Mouse (Mus musculus): Measurements from ENCODE around the gene Meis2. TPM values are rescaled to one million over a fixed set of nuclear protein-coding genes. Genes with fewer than 3 reads are reported as not detected.

The Meis2 gene
- total RNA-seq, 1 experiment from 2014 or later: 0.25 TPM

DNA sequence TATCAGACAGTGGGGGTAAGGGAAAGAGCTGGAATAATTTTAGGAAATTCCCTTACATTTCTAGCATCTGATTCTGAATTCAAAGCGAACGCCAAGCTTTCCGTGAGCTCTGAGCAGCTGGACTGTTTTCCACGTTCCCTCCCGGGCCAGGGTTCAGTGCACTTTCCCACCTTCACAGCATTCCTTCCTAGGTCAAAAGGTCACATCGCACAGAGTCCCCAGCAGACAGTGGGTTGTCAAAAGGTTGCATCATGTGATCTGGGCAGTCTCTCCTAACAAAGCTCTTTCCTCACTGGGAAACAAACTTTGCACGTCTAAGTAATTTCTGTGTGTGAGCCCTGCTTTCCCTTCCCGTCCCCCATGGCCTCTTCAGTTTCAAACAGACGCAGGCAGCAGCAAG, 44.6 kb downstream of the Meis2 start:
- no peak for ATAC-seq (replicated peaks in 1 of 2; ENCODE audit: insufficient read depth in 1 of 2, low FRiP score in 2 of 2, low TSS enrichment in 1 of 2, low read depth in 1 of 2, poor library complexity in 2 of 2, severe bottlenecking in 2 of 2)

DNA sequence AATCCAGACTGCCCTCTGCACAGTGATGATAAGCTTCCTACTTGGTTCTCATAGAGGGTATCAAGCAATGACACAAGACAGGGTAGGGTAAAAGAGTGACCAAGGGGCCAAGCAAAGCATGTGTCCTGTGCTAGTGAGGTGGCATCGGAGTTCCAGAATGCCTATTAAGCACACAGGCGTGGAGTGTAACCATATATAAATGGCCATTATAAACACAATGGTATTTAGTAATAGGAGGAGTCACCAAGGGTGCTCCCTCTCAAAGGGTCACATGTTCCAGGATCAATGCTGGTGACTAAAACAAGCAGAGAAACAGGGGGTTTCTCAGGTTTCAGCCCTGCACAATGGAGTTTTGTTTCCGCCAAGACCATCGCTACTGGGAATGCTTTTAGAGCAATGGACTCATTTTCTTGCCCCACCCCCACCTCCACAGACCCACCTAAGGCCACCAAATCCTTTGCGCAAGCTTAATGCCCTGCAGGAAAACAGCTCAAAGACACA, 45.1 kb downstream of the Meis2 start:
- no peak for ATAC-seq (replicated peaks in 1 of 2; ENCODE audit: insufficient read depth in 1 of 2, low FRiP score in 2 of 2, low TSS enrichment in 1 of 2, low read depth in 1 of 2, poor library complexity in 2 of 2, severe bottlenecking in 2 of 2)

DNA sequence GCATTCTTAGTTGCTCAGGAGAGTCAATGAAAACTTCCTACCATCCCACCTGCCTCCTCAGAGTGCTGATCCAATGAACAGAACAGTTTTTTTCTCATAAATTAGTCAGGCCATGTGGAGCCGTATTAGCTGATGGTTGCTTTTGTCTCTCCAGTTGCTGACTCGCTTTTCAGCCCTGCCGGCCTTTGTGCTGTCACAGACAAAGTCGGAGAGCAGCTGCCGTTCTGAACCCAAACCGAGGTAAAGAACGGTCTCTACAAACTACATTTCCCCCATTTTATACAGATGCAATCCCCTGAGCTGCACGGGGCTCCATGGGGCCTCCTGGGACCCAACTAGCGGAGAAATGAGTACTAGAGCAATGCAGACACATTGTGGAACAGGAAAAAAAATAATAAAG, 45.7 kb downstream of the Meis2 start:
- no peak for ATAC-seq (replicated peaks in 1 of 2; ENCODE audit: insufficient read depth in 1 of 2, low FRiP score in 2 of 2, low TSS enrichment in 1 of 2, low read depth in 1 of 2, poor library complexity in 2 of 2, severe bottlenecking in 2 of 2)

DNA sequence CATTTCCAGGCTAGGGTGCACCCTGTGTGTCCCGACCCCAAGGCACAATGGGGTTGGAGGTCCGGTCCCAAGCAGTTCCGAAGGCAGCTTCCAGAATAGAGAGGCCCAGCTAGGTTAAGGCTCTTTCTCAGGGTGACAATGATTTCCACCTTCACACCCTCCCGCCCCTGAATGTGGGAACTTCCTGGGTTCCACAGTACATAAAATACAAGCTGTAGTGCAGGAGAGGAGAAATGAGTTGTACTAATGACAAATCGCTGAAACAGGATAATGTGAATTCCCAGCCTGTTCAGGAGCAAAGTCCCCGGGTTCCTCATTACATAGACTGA, 46.2 kb downstream of the Meis2 start:
- no peak for ATAC-seq (replicated peaks in 1 of 2; ENCODE audit: insufficient read depth in 1 of 2, low FRiP score in 2 of 2, low TSS enrichment in 1 of 2, low read depth in 1 of 2, poor library complexity in 2 of 2, severe bottlenecking in 2 of 2)

DNA sequence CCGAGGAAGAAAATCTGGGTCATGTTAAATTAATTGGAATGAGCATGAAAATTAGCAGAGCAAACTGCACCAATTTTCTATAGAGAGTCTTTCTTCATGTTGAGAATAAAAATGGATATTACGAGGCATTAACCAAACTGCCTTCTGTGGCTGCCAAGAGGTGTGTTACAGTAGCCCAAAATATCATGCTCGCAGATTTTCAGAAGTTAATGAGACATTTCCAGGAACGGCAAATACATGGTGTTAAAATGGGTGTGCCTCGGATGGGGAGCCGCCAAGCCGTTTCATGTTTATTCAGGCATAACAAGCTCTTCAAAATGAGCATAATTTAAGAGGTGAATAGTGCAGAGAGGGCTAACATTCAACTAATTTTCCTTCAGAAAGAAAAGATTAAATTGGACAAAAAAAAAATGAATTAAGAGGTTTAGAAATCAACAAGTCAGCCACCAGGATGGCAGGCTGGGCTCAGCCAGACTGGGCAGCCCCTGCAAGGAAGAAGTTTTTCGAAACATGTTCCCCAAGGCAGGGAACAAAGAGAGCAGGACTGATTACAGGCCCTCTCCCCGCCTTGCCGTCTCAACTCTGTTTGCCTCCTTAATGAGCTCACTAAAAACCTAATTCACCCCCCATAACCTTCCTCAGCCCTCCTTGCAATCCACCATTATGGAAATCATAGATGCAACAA, 46.7 kb downstream of the Meis2 start:
- ATAC-seq (replicated peaks in 1 of 2; ENCODE audit: insufficient read depth in 1 of 2, low FRiP score in 2 of 2, low TSS enrichment in 1 of 2, low read depth in 1 of 2, poor library complexity in 2 of 2, severe bottlenecking in 2 of 2): no peak

DNA sequence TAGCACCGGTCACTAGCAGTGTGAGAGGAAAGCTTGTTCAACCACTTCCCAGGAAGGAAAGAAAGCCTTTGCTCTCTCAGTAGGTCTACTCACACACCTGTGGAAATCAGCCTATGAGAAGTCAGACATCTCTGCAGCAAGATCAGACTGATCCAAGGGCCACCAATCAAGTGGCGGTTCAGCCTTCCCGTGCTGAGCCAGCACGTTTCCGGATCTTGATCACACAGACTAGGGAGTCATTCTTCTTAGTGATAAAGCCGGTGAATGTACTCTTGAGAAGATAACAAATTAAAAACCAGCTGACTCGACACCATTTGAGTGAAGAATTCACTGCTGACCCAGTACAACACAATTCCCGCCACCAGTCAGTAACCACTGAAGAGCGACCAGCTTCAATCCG, 50.1 kb downstream of the Meis2 start:
- no peak for ATAC-seq (replicated peaks in 1 of 2; ENCODE audit: insufficient read depth in 1 of 2, low FRiP score in 2 of 2, low TSS enrichment in 1 of 2, low read depth in 1 of 2, poor library complexity in 2 of 2, severe bottlenecking in 2 of 2)

DNA sequence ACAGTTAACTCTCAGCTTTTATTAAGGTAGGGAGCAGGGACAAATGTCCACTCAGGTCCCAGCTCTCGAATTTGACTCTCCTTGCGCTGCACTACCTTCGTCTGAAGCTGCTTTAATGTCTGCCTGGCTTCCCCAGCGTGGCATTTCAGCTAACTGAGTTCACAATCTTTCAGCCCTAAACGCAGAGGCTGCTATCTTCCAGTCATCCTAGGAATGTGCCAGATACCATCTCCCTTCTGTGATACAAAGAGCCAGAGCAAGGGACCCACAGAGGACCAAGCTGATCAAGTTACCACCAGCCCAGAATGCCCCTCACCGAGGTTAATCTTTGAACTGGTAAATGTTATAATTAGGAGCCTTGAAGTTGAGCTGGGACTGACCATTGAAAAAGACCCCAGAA, 55.2 kb downstream of the Meis2 start:
- no peak for ATAC-seq (replicated peaks in 1 of 2; ENCODE audit: insufficient read depth in 1 of 2, low FRiP score in 2 of 2, low TSS enrichment in 1 of 2, low read depth in 1 of 2, poor library complexity in 2 of 2, severe bottlenecking in 2 of 2)

DNA sequence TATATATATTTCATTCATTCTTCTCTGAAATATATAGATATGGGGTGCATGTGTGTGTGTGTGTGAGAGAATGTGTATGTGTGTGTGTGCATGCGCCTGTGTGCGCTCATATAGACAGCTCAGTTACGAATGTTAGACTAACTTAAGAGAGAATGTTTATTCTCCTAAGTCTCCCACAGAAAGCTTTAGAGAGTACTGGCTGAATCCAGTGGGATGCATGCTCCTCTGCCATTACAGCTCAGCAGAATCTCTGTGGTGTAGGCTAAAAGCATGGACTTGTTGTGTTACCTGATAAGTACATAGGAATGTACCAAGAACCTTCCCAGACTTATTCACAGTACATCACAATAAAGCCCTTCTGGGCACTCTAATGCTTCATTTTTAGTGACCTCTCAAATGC, 55.6 kb downstream of the Meis2 start:
- ATAC-seq (replicated peaks in 1 of 2; ENCODE audit: insufficient read depth in 1 of 2, low FRiP score in 2 of 2, low TSS enrichment in 1 of 2, low read depth in 1 of 2, poor library complexity in 2 of 2, severe bottlenecking in 2 of 2): no peak

DNA sequence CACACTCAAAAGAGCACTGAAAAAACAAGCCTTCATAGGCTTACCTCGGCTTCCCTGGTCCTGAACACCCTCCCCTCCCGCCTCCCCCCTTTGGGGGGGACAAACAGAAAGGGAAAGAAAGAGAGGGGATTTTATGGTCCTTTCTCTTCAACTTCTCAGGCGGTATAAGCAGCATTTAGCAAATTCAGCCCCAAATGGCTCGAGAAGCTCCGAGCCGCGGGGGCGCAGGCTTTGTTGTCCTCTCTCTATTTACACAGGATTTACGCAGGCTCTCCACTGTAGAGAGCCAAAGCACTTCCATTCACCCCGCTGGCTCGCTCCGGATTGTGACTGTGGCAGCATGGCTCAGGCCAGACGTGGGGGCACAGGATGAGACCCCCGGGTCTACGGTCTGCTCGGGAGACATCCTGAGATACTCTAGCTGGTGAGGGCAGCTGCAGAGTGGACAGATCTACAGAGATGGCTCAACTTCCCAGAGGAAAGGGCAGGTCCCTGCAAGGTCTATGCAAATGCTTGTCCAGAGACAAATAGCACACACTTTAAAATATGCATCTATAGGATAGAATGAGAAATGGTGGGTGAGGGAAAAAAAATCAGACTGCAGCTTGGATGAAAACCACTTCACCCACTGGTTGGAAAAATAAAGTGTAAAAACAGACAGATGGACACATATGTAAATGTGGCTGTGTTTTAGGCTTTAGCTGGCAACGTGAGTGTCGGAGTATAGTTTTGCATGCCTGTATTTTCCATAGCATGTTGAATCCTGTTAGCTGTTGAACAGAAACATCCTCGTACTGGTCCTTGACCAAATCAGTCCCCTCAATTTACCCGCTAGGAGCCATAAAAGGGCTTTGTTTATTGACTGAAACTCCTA, 56.3 kb downstream of the Meis2 start:
- no peak for ATAC-seq (replicated peaks in 1 of 2; ENCODE audit: insufficient read depth in 1 of 2, low FRiP score in 2 of 2, low TSS enrichment in 1 of 2, low read depth in 1 of 2, poor library complexity in 2 of 2, severe bottlenecking in 2 of 2)

DNA sequence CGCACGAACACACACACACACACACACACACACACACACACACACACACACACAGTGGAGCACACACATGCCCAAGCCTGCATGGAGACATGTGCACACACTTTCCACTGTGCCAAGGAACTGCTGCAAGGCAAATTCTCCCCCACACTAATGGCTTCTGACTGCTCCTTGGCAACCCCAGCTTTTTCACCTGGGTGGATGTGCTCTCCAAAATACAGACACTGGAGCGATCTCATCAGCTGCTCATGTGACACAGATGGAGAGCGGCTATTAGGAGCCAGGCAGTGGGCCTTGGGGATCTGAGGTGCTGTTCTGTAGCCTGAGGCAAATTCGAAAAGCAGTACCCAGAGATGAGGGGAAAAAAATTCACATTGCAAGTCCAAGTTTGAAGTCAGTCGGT, 63.3 kb downstream of the Meis2 start:
- no peak for ATAC-seq (replicated peaks in 1 of 2; ENCODE audit: insufficient read depth in 1 of 2, low FRiP score in 2 of 2, low TSS enrichment in 1 of 2, low read depth in 1 of 2, poor library complexity in 2 of 2, severe bottlenecking in 2 of 2)

DNA sequence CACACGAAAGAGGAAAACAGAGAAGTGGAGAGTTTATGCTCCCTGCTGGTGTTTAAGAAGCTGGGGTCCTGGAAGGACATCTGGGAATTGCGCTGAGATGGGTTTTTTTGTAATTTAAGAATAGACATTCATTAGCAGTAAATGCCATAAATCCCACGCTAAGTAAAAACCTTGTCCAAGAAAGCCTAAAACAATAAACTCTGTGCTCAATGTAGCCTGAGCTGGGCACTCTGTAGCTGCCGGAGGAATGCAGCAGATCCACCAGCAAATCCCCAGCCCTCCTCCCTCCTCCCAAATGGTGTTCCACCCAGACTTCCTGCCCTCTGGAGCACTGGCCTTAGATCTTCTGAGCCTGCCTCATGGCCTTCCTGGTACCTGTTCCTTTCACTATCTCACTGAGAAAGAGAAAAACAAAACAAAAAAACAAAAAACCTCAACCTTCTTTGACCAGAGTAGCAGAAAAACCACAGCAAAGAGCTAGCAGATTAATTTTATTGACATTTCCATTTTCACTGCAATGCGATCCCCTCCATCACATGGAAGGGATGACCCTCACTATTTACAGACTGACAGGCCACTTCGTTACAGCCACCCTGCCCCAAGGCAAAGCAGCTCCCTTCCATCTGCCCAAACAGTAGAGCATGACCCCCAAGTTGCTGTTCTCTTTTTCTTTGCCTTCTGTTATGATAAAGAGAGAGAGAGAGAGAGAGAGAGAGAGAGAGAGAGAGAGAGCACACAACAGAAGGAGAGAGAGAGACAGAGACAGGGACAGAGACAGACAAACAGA, 64.1 kb downstream of the Meis2 start:
- ATAC-seq (replicated peaks in 1 of 2; ENCODE audit: insufficient read depth in 1 of 2, low FRiP score in 2 of 2, low TSS enrichment in 1 of 2, low read depth in 1 of 2, poor library complexity in 2 of 2, severe bottlenecking in 2 of 2): no peak

DNA sequence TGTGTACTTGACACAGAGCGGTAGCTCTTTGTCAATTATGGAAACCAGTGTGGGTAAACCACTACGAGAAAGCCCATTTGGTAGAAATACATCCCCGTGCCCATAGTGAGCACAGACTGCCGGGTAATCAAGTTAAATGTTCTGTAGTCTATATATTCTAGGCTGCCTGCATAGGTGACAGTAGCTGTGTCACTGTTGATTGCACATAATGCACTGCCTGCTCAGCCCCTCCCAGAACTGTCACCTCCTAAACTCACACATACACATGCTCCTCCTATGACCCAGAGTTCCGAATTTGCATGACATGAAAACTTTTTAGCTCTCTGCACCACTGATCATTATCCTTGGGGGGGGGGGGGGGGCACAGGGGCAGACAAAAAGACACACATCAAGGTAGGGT, 65.1 kb downstream of the Meis2 start:
- no peak for ATAC-seq (replicated peaks in 1 of 2; ENCODE audit: insufficient read depth in 1 of 2, low FRiP score in 2 of 2, low TSS enrichment in 1 of 2, low read depth in 1 of 2, poor library complexity in 2 of 2, severe bottlenecking in 2 of 2)

DNA sequence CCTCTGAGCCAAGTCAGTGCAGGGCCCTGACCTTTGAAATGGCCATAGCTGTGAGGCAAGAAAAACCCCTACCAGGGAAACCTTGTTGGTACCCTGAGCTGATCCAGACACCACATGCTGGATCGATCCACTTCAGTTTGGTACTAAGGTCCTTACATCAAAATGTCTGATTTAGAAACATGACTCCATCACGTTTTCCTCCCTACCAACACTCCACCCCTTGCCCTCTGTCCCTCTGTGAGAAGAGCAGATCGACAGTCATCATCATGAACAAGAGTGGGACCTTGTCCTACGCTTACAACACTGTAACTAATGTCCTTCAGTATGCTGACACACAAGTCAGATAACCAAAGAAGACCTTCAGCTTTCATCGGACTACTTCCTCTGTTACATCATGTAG, 66.8 kb downstream of the Meis2 start:
- no peak for ATAC-seq (replicated peaks in 1 of 2; ENCODE audit: insufficient read depth in 1 of 2, low FRiP score in 2 of 2, low TSS enrichment in 1 of 2, low read depth in 1 of 2, poor library complexity in 2 of 2, severe bottlenecking in 2 of 2)

DNA sequence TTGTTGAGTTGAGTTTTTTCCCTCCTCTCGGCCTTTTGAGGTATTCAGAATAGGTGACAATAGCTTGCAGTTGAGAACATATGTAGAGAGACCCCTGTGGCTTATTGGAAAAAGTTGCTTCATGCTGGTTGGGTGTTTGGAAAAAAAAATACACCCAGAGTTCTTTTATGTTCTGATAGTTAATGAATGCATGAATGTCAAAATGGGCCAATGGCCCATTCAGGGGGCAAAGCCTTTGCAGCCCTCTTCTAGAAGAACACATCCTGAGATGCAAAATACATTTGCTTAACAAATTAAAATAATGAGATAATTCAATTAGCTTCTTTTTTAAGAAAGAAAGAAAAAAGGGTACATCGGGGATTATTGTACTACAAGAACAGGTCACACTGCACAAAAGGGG, 69.2 kb downstream of the Meis2 start:
- no peak for ATAC-seq (replicated peaks in 1 of 2; ENCODE audit: insufficient read depth in 1 of 2, low FRiP score in 2 of 2, low TSS enrichment in 1 of 2, low read depth in 1 of 2, poor library complexity in 2 of 2, severe bottlenecking in 2 of 2)

DNA sequence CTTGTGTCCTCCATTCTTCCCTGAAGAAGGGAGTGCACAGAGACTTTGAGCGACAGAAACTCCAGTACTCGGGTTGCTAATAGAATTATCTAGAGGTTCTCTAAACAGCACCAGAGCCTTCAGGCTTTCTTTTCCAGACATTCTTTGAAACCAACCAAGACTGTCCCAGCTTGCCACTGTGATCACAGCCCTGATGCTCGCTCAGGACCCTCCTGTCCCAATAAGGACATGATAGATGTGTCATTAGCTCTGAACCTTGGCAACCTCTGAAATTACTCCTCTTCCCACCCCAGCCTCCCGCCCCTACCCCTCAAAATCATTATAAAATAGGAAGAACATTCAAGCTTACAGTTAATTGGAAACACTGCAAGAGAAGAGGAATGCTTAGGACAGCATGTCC, 71.8 kb downstream of the Meis2 start:
- no peak for ATAC-seq (replicated peaks in 1 of 2; ENCODE audit: insufficient read depth in 1 of 2, low FRiP score in 2 of 2, low TSS enrichment in 1 of 2, low read depth in 1 of 2, poor library complexity in 2 of 2, severe bottlenecking in 2 of 2)

DNA sequence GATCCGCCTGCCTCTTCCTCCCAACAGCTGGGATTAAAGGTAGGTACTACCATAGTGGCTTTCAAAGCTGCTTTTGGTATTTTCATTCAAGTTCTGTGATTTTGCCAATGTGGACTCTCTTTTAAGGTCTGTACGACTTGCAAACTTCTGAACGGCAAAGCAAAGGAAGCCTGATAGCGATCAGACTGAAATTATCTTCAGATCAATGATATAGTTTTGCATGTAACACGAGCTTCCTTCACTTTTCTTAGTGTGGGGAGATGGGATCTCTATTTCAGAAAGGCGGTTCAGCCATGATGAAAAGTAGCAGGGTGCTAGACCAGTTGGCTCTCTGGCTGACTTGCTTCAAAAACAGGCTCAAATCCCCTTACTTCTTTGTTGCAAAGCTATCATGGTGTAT, 76.4 kb downstream of the Meis2 start:
- ATAC-seq (replicated peaks in 1 of 2; ENCODE audit: insufficient read depth in 1 of 2, low FRiP score in 2 of 2, low TSS enrichment in 1 of 2, low read depth in 1 of 2, poor library complexity in 2 of 2, severe bottlenecking in 2 of 2): no peak

DNA sequence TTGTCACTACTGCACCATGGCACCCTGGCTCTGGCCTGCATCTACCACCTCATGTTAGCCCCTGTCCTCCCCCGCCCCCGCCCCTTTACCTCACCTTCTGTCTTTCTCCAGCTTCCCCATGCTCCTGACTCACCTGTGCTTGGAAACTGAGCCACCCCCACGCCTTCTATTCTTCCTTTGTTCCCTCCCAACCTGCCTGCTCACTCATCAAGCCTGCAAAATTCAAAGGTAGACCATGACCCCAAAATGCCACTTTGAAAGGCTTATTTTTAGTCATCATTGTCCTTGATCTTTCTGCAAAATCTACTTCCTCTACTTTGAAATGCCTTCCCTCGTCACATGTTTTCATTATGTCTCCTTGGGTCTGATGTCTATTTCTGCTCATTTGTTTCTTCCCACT, 77.2 kb downstream of the Meis2 start:
- ATAC-seq (replicated peaks in 1 of 2; ENCODE audit: insufficient read depth in 1 of 2, low FRiP score in 2 of 2, low TSS enrichment in 1 of 2, low read depth in 1 of 2, poor library complexity in 2 of 2, severe bottlenecking in 2 of 2): no peak

DNA sequence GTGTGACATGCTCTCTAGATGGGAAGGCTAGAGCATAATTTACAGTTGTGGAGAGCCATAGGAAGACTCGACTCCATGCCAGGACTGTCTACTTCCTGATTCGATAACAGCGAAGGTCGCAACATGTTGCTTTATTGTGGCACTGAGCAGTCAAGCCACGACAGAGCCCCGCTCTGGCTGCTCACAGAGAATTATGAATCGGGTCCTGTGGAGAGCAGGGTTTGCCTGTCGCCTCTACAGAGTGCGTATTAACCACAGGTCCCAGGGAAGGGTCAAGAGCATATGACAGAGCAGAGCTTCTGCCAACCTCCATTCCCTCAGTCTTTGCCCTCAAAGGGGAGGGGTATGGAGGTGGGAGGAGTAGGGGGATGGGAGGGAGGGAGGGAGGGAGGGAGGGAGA, 80.7 kb downstream of the Meis2 start:
- ATAC-seq (replicated peaks in 1 of 2; ENCODE audit: insufficient read depth in 1 of 2, low FRiP score in 2 of 2, low TSS enrichment in 1 of 2, low read depth in 1 of 2, poor library complexity in 2 of 2, severe bottlenecking in 2 of 2): peak; percentile 49 to 51; a peak in 3 of 4 replicates
